Mouse (Mus musculus) brain, embryonic 18.5 days (tissue): ENCODE measurements around the gene Bbs7.
A peak's percentile ranks its signal among the peaks of the same experiment; 100 is the strongest.
"Not testable (repeated sequence)": the region's sequence is repeated elsewhere in the genome, so short reads cannot be mapped to it uniquely, and the experiment has no call there.

Experiments
- DNase-seq: peaks from one replicate; pipeline ENCODE4 v3.0.0-alpha.2; 2012; ENCODE audit warnings: low read depth, low spot score

Gene Bbs7

DNA sequence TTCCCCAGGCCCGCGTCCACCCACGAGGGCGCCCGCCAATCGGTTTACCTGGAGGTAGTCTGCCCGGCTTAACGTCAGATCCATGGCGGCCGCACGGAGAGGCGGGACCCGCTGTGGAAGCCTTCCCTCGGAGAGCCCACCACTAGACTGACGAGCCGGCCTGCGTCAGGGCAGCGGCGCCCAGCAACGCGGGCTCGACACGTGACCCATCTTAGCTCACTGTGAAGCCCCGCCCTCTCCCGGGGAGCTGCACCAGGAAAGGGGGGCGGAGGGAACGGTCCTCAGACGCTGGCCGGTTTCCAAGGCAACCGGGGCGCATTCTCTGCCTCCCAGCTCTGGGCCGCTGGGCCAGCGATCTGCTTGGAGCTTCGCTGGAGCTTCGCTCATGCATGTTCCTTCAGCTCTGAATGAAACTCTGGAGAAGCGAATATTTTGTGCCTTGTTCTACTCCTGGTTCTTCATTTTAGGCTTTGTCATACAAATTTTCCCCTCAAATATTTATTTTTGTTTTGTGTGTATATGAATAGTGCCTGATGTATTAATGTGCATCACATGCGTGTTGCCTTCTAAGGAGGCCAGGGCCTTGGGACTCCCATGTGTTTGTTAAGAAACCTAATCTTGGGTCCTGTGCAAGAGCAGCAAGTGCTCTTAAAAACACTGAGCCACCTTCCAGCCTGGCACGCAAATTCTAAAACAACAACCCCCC lies at the start of gene Bbs7:
TSS of gene Bbs7 (minus strand) at position 276 of the 706 bp plus-strand sequence.
- peak; percentile 91 for DNase-seq

DNA sequence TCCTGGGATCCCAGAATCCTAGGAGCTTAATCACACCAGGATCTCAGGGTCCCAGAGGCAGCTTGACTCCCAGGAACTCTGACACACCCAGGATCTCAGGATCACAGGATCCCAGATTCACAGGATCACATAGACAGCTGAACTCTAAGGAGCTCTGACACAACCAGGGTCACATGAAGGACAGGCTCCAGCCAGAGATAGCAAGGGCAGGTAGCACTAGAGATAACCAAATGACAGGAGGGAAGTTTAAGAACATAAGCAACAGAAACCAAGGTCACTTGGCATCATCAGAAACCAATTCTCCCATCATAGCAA lies 31.9 kb upstream of the Bbs7 start:
- DNase-seq, result not testable (repeated sequence)

DNA sequence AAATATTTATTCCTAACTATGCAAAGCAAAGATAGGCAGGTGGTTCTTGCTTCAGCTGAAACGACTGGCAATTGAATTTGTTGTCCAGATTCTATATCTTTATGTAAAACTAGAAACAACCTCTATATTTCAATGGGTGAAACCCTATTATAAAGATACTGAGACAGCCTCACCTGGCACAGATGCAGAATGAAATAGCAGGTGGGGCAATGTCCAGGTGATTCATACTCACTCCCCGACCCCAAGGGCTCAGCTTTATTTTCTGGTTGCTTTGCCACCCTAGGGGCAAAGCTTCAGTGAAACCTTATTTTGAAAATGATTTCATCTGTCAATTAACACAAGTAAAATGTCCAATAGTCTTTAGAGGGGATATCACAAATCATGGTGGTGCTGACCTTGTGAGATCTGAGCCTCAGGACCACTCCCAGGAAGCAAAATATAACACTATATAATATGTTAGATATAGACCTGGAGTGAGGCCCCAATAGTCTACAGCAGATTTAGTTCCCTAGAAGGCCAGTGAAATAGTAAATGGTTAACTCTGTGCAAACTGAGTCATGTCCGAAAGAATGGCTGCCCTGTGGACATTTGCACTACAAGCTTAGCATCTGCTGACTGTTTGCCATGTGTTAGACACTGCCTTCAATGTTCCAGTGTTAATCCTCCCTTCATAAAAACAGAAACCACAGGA lies 31.4 kb upstream of the Bbs7 start:
- no peak for DNase-seq

DNA sequence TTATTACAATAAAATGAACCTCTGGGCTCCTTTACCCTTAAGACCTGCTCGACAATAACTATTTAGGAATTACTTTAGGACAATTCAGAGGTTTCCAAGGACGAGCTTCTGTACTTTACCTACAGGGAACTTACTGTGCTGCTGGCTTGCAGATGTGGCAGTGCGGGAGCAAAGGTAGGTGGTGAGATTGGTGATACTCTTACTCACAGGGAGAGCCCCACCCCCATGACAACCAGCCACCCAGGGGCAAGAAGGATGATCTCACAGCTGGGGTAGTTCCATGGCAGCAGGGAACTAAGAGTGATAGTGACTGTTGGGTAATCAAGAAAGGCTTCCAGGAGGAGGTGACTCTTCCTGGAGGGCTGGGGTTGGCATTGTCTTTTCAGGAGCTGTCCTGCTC lies 30.1 kb upstream of the Bbs7 start:
- no peak for DNase-seq

DNA sequence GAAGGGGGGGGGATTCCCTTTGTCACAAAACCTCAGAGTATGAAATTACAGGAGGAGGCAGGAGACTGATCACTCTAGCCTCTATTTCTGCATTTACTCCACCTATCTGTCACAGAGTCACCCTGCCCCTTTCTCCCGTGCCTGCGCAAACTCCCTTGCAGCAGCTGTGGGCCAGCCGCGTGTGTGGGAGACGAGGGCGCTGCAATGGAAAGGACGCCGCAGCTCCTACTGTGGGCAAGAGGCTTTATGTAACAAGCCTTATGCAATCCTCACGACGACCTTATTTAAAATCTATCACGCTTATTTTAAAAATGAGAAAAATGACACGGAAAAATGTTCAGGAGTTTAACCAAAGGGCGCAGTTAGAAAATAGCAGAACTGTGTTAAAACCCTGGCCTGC lies 29.5 kb upstream of the Bbs7 start:
- DNase-seq, result no peak

DNA sequence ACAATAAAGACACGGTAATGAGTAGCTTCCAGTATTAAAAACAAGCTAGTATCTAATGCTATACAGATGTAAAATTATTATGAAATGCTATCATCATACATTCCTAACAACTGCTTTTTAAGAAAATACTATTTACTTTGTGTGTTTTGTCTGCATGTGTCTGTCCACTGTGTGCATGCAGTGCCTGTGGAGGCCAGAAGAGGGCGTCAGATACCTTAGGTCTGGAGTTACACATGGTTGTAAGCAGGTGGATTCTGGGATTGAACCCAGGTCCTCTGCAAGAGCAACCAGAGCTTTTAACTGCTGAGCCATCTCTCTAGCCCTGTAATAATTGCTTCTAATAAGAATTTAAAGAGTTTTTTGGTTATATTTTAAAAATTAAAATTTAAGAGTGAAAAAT lies 27.5 kb upstream of the Bbs7 start:
- no peak for DNase-seq

DNA sequence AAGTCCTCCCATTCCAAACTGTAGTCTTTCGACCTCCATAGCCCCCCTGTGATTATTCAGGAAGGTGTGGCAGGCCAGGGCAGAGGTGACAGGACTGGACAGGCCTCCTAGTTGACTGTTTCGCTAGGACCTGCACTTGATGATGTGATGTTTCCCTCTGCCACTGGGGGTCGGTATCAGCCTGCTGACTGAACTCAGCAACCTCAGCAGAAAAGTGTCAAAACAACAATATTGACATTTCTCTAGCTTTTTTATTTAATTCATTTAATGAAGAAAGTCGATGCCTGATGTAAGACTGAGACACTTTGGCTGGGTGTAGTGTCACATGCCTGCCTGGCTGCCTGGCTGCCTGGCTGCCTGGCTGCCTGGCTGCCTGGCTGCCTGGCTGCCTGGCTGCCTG lies 22.2 kb upstream of the Bbs7 start:
- no peak for DNase-seq

DNA sequence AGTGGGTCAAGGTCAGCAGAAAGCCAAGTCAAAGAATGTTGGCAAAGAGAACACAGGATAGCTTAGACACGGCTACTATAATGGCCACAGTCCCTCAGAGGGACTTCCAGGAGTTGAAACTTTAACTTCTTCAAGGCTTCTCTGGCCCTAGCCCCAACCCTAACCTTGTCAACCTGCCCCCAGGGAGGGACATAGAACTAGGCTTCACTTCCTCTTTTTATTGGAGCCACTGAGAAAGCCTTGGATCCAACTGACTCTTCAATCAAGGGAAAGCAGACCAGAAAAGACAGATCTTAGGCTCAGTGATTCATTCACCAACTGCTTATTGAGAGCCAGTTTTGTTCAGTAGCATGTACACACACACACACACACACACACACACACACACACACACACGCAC lies 13.5 kb upstream of the Bbs7 start:
- no peak for DNase-seq

DNA sequence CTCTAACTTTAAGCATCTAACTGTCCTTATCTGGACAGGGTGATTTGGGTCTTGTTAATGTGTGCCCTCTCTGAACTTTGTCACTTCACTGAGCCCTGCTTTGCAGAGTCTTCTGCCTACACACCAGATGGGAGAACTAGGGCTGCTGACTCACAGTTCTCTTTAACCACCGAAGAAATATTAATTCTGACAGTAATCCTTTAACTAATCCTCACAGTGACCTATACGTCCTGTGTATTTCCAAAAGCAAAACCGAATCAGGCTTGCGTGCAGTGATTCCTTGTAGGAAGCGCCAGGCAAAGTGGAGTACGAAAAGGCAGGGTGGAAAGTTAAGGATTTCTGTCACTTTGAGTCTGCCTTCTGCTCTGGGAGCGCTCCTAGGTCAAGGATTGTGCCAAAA lies 4.9 kb upstream of the Bbs7 start:
- DNase-seq, result no peak

DNA sequence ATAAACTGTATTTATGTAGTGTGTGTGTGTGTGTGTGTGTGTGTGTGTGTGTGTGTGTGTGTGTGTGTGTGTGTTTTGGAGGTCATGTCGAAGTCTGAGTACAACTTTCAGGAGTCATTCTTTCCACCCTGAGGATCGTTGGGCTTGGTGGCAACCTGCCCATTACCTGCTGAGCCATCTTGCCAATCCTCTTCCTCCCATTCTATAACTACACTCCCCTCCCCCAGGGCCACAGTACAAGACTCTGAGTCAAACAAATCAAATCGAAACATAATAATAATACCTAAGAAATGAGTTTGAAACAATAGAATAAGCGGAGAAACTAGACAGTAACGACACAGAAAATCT lies 605 bp upstream of the Bbs7 start:
- no peak for DNase-seq

DNA sequence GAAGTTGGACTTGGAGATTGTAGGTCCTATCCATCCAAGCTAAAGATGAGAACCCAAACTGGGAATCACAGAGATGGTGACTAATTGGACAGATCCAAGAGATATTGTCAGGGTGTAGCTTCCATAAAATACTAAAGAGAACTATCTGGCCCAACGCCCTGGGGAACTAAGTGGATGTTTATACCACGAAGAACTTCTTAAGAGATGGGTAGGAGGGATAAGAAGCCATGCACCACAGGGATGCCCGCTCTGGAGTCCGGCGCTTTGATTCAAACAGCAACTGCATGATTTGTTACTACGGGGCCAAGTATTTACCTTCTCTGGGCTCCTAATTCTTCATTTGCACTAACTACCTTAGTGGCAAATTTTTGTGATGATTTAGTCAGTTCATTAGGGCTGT lies 590 bp downstream of the Bbs7 start:
- DNase-seq, result no peak

DNA sequence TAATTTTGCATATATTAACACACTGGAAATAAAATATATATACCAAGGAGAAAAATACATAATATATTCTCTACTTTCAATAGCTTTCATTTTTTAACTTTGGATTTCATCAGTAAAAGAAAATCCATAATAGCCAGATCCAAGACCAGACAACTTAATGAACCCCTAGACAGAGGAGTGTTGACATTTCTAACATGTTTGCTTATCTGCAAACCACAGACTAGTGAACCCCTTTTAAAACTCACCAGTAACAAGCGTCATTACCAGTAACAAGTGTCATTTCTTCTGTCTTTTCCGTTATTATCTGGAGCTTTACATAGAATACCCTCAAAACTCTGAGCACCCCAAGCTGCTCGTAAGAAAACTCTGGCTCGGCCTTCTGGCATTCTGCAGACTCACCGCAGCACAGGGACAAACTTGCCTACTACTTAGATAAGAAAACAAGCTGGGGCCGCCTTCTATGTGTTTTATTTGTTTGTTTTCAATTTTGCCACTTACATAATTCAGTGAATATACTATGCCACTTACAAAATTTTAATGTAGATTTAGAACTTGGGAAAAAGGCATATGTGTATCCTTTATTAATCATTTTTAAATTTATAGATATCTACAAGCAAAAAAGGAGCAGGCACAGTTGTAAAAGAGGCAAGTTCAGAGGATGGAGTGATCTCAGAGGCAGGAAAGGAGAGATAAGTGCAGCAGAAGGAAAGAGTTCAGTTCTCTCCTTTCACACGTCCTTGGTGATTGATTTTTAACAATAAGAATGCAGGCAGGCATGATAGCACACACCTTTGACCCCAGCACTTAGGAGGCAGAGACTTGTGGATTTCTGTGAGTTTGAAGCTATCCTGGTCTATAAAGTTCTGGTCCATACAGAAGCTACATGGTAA lies 7.1 kb downstream of the Bbs7 start:
- no peak for DNase-seq

DNA sequence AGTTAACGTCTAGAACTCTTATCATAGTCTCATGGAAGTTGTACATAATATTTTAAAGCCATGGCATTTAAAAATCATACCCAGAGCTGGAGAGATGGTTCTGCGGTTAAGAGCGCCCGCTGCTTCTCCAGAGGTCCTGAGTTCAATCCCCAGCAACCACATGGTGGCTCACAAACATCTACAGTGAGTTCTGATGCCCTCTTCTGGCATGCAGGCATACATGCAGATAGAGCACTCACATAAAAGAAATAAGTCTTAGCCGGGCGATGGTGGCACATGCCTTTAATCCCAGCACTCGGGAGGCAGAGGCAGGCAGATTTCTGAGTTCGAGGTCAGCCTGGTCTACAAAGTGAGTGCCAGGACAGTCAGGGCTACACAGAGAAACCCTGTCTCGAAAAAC lies 13.5 kb downstream of the Bbs7 start:
- not testable (repeated sequence) for DNase-seq

DNA sequence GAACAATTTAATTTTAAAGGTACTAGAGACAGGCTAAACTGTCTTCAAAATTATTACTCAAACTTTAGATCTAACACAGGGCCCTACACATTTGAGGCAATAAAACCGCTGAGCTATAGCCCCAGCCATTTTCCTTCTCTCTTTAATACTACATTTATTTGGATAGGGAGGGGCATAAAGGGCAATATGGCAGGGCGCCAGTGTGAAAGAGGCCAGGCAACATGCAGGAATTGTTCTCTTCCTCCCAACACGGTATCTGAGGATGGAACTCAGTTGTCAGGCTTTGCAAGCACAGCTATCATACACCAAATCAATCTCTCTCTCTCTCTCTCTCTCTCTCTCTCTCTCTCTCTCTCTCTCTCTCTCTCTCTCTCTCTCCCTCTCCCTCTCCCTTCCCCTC lies 14.5 kb downstream of the Bbs7 start:
- DNase-seq, result no peak

DNA sequence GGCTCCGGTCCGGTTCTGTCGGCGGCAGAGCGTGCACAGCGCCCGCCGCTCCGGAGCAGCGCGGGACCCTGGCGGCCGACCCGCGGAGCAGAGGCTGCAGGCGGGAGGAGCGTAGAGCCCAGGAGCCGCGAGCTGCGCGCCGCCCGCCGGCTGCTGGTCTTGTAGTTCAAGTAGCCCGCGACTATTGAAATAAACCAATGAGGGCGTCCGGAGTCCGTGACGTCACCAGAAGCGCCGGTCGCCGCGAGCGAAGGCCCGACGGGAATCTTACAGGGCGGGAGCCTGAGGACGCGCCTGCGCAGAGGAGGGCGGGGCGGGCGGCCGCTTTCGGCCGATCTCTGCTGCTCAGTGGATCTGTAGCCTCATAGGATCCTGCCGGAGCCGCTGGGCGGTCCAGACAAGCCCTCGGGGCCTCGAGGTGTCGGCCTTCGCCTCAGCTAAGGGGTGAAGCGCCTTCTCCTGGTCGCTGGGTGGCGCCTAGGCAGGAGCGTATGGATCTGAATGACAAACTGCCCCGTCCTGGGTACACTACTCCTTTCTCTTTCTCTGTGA lies 41.4 kb downstream of the Bbs7 start, which contains the start of gene Ccna2:
TSS of gene Ccna2 (minus strand) at position 324 of the 552 bp plus-strand sequence.
- peak; percentile 78 for DNase-seq

DNA sequence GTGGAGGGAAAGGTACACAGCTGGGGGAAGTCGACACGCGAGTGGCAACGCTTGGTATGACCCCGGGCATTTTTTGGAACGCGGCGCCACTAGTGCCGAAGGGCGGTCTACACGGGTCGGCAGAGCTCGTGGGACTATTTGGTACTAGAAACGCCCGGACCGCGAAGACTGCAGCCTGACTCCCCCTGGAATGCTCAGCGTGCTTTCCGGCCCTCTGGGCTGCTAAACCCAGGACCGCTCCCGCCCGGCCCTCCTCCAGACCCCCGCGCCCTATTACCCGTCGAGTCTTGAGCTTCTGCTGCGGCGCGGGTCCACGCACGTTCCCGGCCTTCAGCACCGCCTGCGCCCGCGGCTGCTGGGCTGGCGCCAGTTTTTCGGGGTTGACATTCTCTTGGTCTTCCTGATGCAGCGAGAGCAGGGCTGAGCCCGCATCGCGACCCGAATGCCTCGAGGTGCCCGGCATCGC lies 41.9 kb downstream of the Bbs7 start:
- no peak for DNase-seq

DNA sequence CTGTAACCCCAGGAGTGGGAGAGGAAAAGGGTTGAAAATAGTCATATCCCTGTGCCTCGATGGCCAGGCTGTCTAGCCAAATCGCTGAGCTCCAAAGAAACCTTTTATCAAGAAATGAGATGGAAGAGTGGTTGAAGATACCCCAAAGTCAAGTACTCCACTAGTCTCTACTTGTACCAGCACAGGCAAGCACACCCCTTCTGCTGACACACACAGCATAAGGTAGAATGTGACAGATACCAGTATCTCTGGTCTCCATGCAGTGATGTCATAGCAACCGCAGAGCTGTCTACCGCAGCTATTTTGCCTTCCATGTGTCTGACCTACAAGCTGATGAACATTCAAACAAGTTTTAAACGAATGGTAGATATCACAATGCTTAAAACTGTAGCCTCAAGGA lies 43.4 kb downstream of the Bbs7 start:
- DNase-seq, result no peak

DNA sequence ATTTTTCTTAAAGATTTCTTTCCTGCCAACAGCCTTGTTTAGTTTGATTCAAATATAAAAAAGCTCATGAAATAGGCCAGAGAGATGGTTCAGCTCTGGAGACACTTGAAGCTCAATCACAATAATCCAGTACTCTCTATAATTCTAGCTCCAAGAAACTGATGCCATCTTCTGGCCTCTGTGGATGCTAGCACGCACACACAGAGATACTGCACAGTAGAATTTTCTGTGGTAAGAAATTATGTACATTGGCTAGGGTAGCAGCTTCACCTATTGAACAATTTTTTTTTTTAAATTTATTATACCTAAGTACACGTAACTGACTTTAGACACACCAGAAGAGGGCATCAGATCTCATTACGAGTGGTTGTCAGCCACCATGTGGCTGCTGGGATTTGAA lies 49.6 kb downstream of the Bbs7 start:
- no peak for DNase-seq

DNA sequence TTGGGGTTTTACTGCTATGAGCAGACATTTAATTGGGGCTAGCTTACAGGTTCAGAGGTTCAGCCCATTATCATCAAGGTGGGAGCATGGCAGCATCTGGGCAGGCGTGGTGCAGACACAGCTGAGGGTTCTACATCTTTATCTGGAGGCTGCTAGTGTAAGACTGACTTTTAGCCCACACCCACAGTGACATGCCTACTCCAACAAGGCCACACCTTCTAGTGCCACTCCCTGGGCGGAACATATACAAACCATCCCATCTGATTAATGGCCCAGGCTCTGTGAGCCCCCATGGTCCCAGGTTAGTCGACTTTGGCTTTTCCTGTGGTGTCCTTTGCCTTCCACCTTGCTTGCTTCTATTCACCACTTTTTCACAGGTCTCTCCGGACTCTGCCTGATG lies 53.7 kb downstream of the Bbs7 start:
- no peak for DNase-seq

DNA sequence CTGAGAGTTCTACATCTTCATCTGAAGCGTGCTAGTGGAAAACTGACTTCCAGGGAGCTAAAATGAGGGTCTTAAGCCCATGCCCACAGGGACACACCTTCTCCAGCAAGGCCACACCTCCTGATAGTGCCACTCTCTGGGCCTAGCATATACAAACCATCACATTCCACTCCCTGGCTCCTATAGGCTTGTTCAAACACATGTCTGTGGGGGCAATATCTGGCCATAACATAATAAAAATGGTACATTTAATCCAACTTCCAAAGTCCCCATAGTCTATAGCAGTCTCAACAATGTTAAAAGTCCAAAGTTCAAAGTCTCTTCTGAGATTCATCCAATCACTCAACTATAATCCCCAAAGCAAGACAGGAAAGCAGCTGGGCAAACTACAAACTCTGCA lies 55.7 kb downstream of the Bbs7 start:
- DNase-seq, result no peak

DNA sequence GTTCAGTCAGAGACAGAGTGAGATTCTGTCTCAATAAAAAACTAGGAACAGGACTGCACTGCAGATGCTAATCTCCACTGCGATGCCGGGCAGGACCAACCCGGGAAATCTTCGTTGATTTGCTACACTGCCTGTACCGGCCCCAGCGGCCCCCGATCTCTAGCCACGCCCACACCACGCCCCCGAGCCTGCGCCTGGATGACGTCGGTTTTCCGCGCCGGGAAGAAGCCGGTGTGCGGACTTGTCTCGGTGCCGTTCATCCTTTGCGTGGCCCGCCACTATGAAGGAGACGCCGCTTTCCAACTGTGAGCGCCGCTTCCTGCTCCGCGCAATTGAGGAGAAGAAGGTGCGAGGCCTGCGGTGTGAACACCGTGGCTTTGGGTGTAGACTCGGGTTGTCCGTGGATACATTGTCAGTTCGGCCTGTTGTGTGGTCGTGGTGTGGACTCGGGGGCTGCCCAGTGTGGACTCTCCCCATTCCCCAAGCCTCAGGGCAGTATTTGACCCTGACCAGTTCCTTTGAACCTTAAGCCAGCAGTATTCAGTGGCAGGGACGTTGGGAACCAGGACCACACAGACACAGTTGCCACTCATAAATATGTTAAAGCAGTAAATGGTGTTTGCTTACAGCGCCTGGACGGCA lies 60.8 kb downstream of the Bbs7 start, which contains the start of gene Exosc9:
TSS of gene Exosc9 (plus strand) at position 201 of the 642 bp plus-strand sequence.
- peak; percentile 80 for DNase-seq
